Mouse (Mus musculus) fibroblast of lung, adult 2 months (primary cell): ENCODE measurements at regions not wholly inside any gene's neighbourhood (a gene's known extent, or its start where the extent isn't known, plus 50 kb on each side); places are given as distances from the start of the nearest gene placed in this dataset.
A peak's percentile ranks its signal among the peaks of the same experiment; 100 is the strongest.

ENCODE experiments used
- DNase-seq: peaks from one replicate; pipeline ENCODE4 v3.0.0-alpha.2; 2011; ENCODE audit warnings: low read depth

- no peak for DNase-seq
Measured at GRCm38 (mm10) chr2:137821344-137821916, 434.9 kb upstream of the Btbd3 start.

GRCm38 (mm10) chr2:137814945-137815344 is 441.4 kb upstream of the Btbd3 start:
- DNase-seq, result peak; percentile 73

GRCm38 (mm10) chr2:137808401-137809230 is 447.7 kb upstream of the Btbd3 start:
- DNase-seq, result no peak

GRCm38 (mm10) chr2:137807594-137808295 is 448.6 kb upstream of the Btbd3 start:
- DNase-seq, result peak; percentile 65

- DNase-seq, result no peak
Measured at GRCm38 (mm10) chr2:137794841-137795240, 461.5 kb upstream of the Btbd3 start.

- no peak for DNase-seq
Measured at GRCm38 (mm10) chr2:137784091-137784490, 472.3 kb upstream of the Btbd3 start.

GRCm38 (mm10) chr2:137777430-137777829 is 478.9 kb upstream of the Btbd3 start:
- DNase-seq, result no peak

GRCm38 (mm10) chr2:137764785-137765184 is 491.6 kb upstream of the Btbd3 start:
- no peak for DNase-seq

- no peak for DNase-seq
Measured at GRCm38 (mm10) chr2:137759455-137759854, 496.9 kb upstream of the Btbd3 start.

- DNase-seq, result no peak
Measured at GRCm38 (mm10) chr2:137758389-137758788, 498.0 kb upstream of the Btbd3 start.

GRCm38 (mm10) chr2:137757231-137758212 is 498.8 kb upstream of the Btbd3 start:
- peak; percentile 31 for DNase-seq

- DNase-seq, result no peak
Measured at GRCm38 (mm10) chr2:137756220-137756619, 500.1 kb upstream of the Btbd3 start.

- DNase-seq, result no peak
Measured at GRCm38 (mm10) chr2:137754481-137754880, 501.9 kb upstream of the Btbd3 start.

- DNase-seq, result peak; percentile 48
Measured at GRCm38 (mm10) chr2:137732410-137732809, 524.0 kb upstream of the Btbd3 start.

- DNase-seq, result no peak
Measured at GRCm38 (mm10) chr2:137730472-137730931, 525.9 kb upstream of the Btbd3 start.

- DNase-seq, result no peak
Measured at GRCm38 (mm10) chr2:137729871-137730270, 526.5 kb upstream of the Btbd3 start.

GRCm38 (mm10) chr2:137729207-137729606 is 527.2 kb upstream of the Btbd3 start:
- no peak for DNase-seq

GRCm38 (mm10) chr2:137723651-137724050 is 532.7 kb upstream of the Btbd3 start:
- DNase-seq, result no peak

GRCm38 (mm10) chr2:137721767-137722424 is 534.5 kb upstream of the Btbd3 start:
- DNase-seq, result no peak

- peak; percentile 87 for DNase-seq
Measured at GRCm38 (mm10) chr2:137715891-137716290, 540.5 kb upstream of the Btbd3 start.

- DNase-seq, result no peak
Measured at GRCm38 (mm10) chr2:137706528-137706988, 549.8 kb upstream of the Btbd3 start.
